In genomic region chr11:102319941-102320685, GRCm38 (mm10) we compare ENCODE assay signal across 1 mouse cellular context.
A peak's percentile ranks its signal among the peaks of the same experiment; 100 is the strongest.
TF ChIP-seq lines count a peak whose summit lies in the region.

No protein-coding gene starts in this region.

TF ChIP-seq in CH12.LX, 34 proteins besides CTCF, POLR2A, EP300 and RAD21:
- TF ChIP-seq ZNF384 (IDR thresholded peaks at IDR 0.05; ENCODE audit: low read depth, low read length) (peak; percentile 60; the same call in 1 of the 2 replicates), KAT2A (IDR thresholded peaks at IDR 0.05; ENCODE audit: insufficient replicate concordance, low read length) (no peak), MAZ (IDR thresholded peaks at IDR 0.05; ENCODE audit: low read depth, low read length) (0 out of 2 replicates have a peak, but pooled peaks have one; percentile 52), ZMIZ1 (IDR thresholded peaks at IDR 0.05; ENCODE audit: low read depth, low read length) (peak; percentile 36; the same call in 1 of the 2 replicates), NELFE (IDR thresholded peaks at IDR 0.05; ENCODE audit: low read depth, low read length) (0 out of 2 replicates have a peak, but pooled peaks have one; percentile 42)
